15 mouse cellular contexts compared by ENCODE assay signal in genomic region chr1:135516511-135517305, GRCm38 (mm10).
DNase-seq lines count a peak whose midpoint lies in the region; TF ChIP-seq lines count a peak whose summit lies in the region.
"Had no signal": no experiment of that assay in that cellular context is flagged by ENCODE, and none has a peak within 500 bp of the region (broad histone marks: within the 10 kb centered on the region; RNA-seq: fewer than 3 reads in every experiment).

No protein-coding gene starts in this region.

- H3K9me3 ChIP-seq in MEL (replicated peaks; ENCODE audit: insufficient read depth, low read length) = no peaks in the 10 kb centered on the region
- H3K9me3 ChIP-seq: embryonic facial prominence, embryonic 15.5 days; midbrain, embryonic 15.5 days had no signal

- peak; percentile 8 for DNase-seq in kidney, postnatal 10 days
- no peak for DNase-seq in kidney, postnatal 36 days
- peak; percentile 14 for DNase-seq in MEL (ENCODE audit: low read depth, low spot score)
- DNase-seq in brain, adult 2 months (ENCODE audit: low read depth, low spot score) = peak; percentile 19
- no peak for DNase-seq in right cerebral cortex, adult 18-20 months
- DNase-seq in kidney, postnatal 4 days = no peak
- DNase-seq: adrenal gland, postnatal 36 days; cerebellum, postnatal 10 days; spleen, adult 18-20 months; thymus, postnatal 4 days had no signal

- TF ChIP-seq CTCF in MEL (IDR thresholded peaks at IDR 0.05 in 2 of 3, conservative IDR thresholded peaks at IDR 0.05 in 1 of 3; ENCODE audit: control insufficient read depth in 1 of 3, insufficient read depth in 1 of 3, low read depth in 2 of 3, low read length in 3 of 3, poor library complexity in 1 of 3, severe bottlenecking in 1 of 3) = no peak

- 30% methylated on average over 10 of the region's 10 CpGs for WGBS in macrophage (ENCODE audit: missing documents)

- H3K4me3 ChIP-seq in MEL (ENCODE audit: control insufficient read depth in 1 of 2, insufficient read depth in 1 of 2, low read depth in 2 of 2, low read length in 2 of 2) (no peak overlapping the region), macrophage (ENCODE audit: inconsistent target) (no peak overlapping the region)
- H3K4me3 ChIP-seq: embryonic facial prominence, embryonic 15.5 days; hindbrain, embryonic 10.5 days; midbrain, embryonic 15.5 days had no signal

- no peak for TF ChIP-seq POLR2A in MEL (IDR thresholded peaks at IDR 0.05; ENCODE audit: control insufficient read depth in 1 of 2, insufficient read depth in 1 of 2, low read depth in 1 of 2, low read length in 2 of 2, poor library complexity in 1 of 2)

- no peak overlapping the region for H3K27ac ChIP-seq in MEL (ENCODE audit: control insufficient read depth, low read depth, low read length)
- peak overlapping the region; percentile 91 for H3K27ac ChIP-seq in macrophage
- H3K27ac ChIP-seq: embryonic facial prominence, embryonic 15.5 days; hindbrain, embryonic 10.5 days; liver, embryonic 14.5 days; midbrain, embryonic 15.5 days had no signal

- H3K79me2 ChIP-seq in MEL (ENCODE audit: control insufficient read depth, insufficient read depth, low read length, poor library complexity) (no peaks in the 10 kb centered on the region), macrophage (ENCODE audit: inconsistent target) (peaks cover 15% of the 10 kb centered on the region; the same call in 1 of the 2 replicates)

- no peaks in the 10 kb centered on the region; a peak in 1 of 4 replicates for H3K27me3 ChIP-seq in MEL (ENCODE audit: control insufficient read depth in 1 of 2, insufficient read depth in 2 of 2, low read length in 2 of 2)
- H3K27me3 ChIP-seq: embryonic facial prominence, embryonic 15.5 days; midbrain, embryonic 15.5 days had no signal

- 0 out of 4 replicates have a peak, but pooled peaks cover 0 to 3% of the 10 kb centered on the region in 2 experiments for H3K4me1 ChIP-seq in MEL (ENCODE audit: control insufficient read depth in 1 of 2, insufficient read depth in 2 of 2, low read length in 2 of 2)

- no peak overlapping the region for H3K9ac ChIP-seq in MEL (ENCODE audit: control insufficient read depth, low read depth, low read length, poor library complexity, severe bottlenecking)
- H3K9ac ChIP-seq: embryonic facial prominence, embryonic 15.5 days; liver, embryonic 14.5 days; midbrain, embryonic 15.5 days had no signal

- H3K36me3 ChIP-seq in MEL (ENCODE audit: control insufficient read depth in 1 of 2, insufficient read depth in 2 of 2, low read length in 2 of 2) (no peaks in the 10 kb centered on the region), macrophage (ENCODE audit: inconsistent target) (no peaks in the 10 kb centered on the region)
- H3K36me3 ChIP-seq: embryonic facial prominence, embryonic 15.5 days; midbrain, embryonic 15.5 days had no signal

- TF ChIP-seq RAD21 in MEL (IDR thresholded peaks at IDR 0.05; ENCODE audit: low read depth, low read length) = no peak

- no peak for TF ChIP-seq EP300 in MEL (IDR thresholded peaks at IDR 0.05; ENCODE audit: low read depth in 1 of 2, low read length in 2 of 2)

TF ChIP-seq in MEL, 35 proteins besides CTCF, POLR2A, EP300 and RAD21:
- TF ChIP-seq MAX (IDR thresholded peaks at IDR 0.05; ENCODE audit: low read length) = no peak
- no peak for TF ChIP-seq ZC3H11A (IDR thresholded peaks at IDR 0.05; ENCODE audit: low read depth, low read length)
- no peak for TF ChIP-seq CHD2 (IDR thresholded peaks at IDR 0.05; ENCODE audit: low read length)
- TF ChIP-seq KAT2A (conservative IDR thresholded peaks at IDR 0.05; ENCODE audit: low read depth, low read length) = no peak
- TF ChIP-seq ZMIZ1 (IDR thresholded peaks at IDR 0.05; ENCODE audit: low read depth, low read length) = no peak
- TF ChIP-seq MXI1 (IDR thresholded peaks at IDR 0.05; ENCODE audit: low read depth, low read length) = no peak
- no peak for TF ChIP-seq MAZ (IDR thresholded peaks at IDR 0.05; ENCODE audit: low read depth, low read length)
- no peak for TF ChIP-seq ZKSCAN1 (IDR thresholded peaks at IDR 0.05; ENCODE audit: low read depth, low read length)
- TF ChIP-seq MAFK (IDR thresholded peaks at IDR 0.05; ENCODE audit: borderline replicate concordance, low read depth, low read length) = no peak
- TF ChIP-seq E2F4 (IDR thresholded peaks at IDR 0.05; ENCODE audit: borderline replicate concordance, low read depth, low read length) = no peak

Comparison
In these comparisons a context has a peak if more than half of its experiments do, and no peak if none do; other contexts are left out.
1. DNase-seq: peak in kidney, postnatal 10 days (single experiment), MEL (single experiment) and brain, adult 2 months (single experiment); none in kidney, postnatal 36 days (0 of 2), right cerebral cortex, adult 18-20 months (single experiment) and kidney, postnatal 4 days (0 of 2).